Mouse (Mus musculus): Measurements from ENCODE around the gene Cbfa2t2. TPM values are rescaled to one million over a fixed set of nuclear protein-coding genes. Genes with fewer than 3 reads are reported as not detected.

The Cbfa2t2 gene
- polyA plus RNA-seq, 1 experiment from 2014 or later = 47.4 TPM

DNA sequence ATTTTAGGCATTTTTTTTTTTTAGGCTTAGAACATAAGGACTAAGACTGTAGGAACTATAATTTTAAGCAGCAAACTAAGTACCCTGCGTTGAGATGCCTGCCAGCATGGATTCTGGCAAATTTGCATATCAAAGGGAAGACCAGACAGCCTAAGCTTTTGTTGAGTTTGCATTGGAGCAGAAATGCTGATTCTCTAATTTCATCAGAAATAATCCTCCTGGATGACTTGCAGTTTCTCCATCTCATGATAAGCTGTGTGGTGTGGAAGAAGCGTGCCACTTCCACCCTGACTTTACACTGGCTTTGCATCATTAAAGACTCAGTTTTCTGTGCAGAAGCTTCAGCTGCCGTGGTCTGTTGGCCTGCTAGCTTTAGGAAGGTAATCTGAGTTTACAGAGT, 96.6 kb downstream of the Cbfa2t2 start:
- no peak for DNase-seq (ENCODE audit: low spot score)
- H3K36me3 ChIP-seq (replicated peaks; ENCODE audit: control insufficient read depth, insufficient read depth, low read depth, low read length) = peaks cover 11% of the 10 kb centered on the region
- no peak for ATAC-seq (replicated peaks; ENCODE audit: insufficient number of reproducible peaks, low FRiP score, low TSS enrichment, low read depth)
- H3K27ac ChIP-seq (replicated peaks; ENCODE audit: low read depth, low read length) = no peak overlapping the region
- H3K4me3 ChIP-seq (ENCODE audit: low read depth, low read length) = no peak overlapping the region
- WGBS = 68% methylated on average over 3 of the region's 3 CpGs
- H3K9ac ChIP-seq (replicated peaks; ENCODE audit: low read length) = no peak overlapping the region
- no peaks in the 10 kb centered on the region for H3K9me3 ChIP-seq (replicated peaks; ENCODE audit: control insufficient read depth, low read length)
- H3K4me2 ChIP-seq (ENCODE audit: low read depth, low read length) = no peak overlapping the region
- H3K4me1 ChIP-seq (ENCODE audit: control insufficient read depth, insufficient read depth, low read length) = no peaks in the 10 kb centered on the region
- no peaks in the 10 kb centered on the region for H3K27me3 ChIP-seq (ENCODE audit: control insufficient read depth, insufficient read depth, low read length)

DNA sequence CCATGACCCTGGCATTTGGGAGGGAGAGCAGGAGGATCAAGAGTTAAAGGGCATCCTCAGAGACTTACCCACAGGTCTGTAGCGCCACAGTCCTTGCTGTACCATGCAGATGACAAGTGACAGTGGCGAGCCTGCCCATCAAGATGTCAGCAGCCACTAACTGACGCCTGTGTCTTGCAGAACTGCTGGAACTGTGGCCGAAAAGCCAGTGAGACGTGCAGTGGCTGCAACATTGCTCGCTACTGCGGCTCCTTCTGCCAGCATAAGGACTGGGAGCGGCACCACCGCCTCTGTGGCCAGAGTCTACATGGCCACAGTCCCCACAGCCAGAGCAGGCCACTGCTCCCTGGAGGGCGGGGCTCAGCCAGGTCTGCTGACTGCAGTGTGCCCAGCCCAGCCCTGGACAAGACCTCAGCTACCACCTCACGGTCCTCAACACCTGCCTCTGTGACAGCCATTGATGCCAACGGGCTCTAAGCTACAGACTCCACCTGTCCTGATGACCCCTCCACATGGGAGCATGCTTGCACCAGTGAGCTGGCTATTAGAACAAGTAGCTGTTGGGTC, 98.5 kb downstream of the Cbfa2t2 start:
- WGBS = 94% methylated on average over 12 of the region's 12 CpGs
- ATAC-seq (replicated peaks; ENCODE audit: insufficient number of reproducible peaks, low FRiP score, low TSS enrichment, low read depth) = no peak

DNA sequence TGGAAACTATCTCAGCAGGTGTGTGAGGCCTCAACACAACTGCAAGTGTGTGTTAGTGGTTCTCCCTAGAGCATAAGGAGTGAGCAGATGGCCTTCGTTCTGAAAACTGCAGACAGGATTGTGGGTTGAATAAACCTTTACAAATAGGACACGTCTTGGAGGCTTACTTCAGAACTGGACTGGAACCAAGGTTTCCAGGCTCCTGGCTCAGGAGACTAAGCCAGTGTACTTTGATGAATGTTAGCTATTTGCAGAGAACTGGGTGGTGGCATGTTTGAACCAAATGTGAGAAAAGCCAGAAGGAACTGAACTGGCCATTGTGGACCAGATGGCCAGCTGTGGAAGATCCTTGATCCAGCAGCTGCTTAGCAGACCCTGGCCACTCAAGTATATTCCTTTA, 102.0 kb downstream of the Cbfa2t2 start:
- no peak overlapping the region for H3K27ac ChIP-seq (replicated peaks; ENCODE audit: low read depth, low read length)
- ATAC-seq (replicated peaks; ENCODE audit: insufficient number of reproducible peaks, low FRiP score, low TSS enrichment, low read depth) = no peak
- no peaks in the 10 kb centered on the region for H3K9me3 ChIP-seq (replicated peaks; ENCODE audit: control insufficient read depth, low read length)
- H3K36me3 ChIP-seq (replicated peaks; ENCODE audit: control insufficient read depth, insufficient read depth, low read depth, low read length) = peaks cover 8% of the 10 kb centered on the region; the same call in 1 of the 2 replicates
- no peak overlapping the region for H3K4me2 ChIP-seq (ENCODE audit: low read depth, low read length)
- no peak overlapping the region for H3K9ac ChIP-seq (replicated peaks; ENCODE audit: low read length)
- H3K4me1 ChIP-seq (ENCODE audit: control insufficient read depth, insufficient read depth, low read length) = no peaks in the 10 kb centered on the region
- no peaks in the 10 kb centered on the region for H3K27me3 ChIP-seq (ENCODE audit: control insufficient read depth, insufficient read depth, low read length)
- DNase-seq (ENCODE audit: low spot score) = no peak
- 75% methylated on average over 2 of the region's 2 CpGs for WGBS
- no peak overlapping the region for H3K4me3 ChIP-seq (ENCODE audit: low read depth, low read length)

More for the DNA sequence above, 98.5 kb downstream of the Cbfa2t2 start:
- no peaks in the 10 kb centered on the region for H3K27me3 ChIP-seq (ENCODE audit: control insufficient read depth, insufficient read depth, low read length)
- DNase-seq (ENCODE audit: low spot score) = no peak
- no peak overlapping the region for H3K4me3 ChIP-seq (ENCODE audit: low read depth, low read length)
- no peak overlapping the region for H3K9ac ChIP-seq (replicated peaks; ENCODE audit: low read length)
- no peak overlapping the region for H3K4me2 ChIP-seq (ENCODE audit: low read depth, low read length)
- H3K9me3 ChIP-seq (replicated peaks; ENCODE audit: control insufficient read depth, low read length) = no peaks in the 10 kb centered on the region
- H3K27ac ChIP-seq (replicated peaks; ENCODE audit: low read depth, low read length) = no peak overlapping the region
- H3K4me1 ChIP-seq (ENCODE audit: control insufficient read depth, insufficient read depth, low read length) = no peaks in the 10 kb centered on the region
- peaks cover 8% of the 10 kb centered on the region; the same call in 1 of the 2 replicates for H3K36me3 ChIP-seq (replicated peaks; ENCODE audit: control insufficient read depth, insufficient read depth, low read depth, low read length)

DNA sequence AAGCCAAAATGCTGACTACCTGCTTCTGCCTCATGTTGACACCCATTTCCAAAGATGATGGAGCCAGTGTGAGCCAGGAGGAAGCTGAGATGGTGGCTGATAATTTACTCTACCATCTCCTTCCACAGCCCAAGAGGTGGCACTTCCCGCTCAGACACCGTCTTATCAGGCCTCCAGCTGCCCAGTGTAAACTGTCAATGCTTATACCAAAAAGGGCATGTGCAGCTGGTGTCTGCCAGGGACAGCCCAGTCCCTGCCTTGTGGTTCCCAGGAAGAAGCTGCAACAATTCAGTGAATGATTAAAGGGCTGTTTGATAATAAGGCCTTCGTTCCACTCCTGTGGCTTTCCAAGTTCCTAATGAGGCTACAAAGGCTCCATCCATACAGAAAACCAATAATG, 102.4 kb downstream of the Cbfa2t2 start:
- 72% methylated on average over 3 of the region's 3 CpGs for WGBS

DNA sequence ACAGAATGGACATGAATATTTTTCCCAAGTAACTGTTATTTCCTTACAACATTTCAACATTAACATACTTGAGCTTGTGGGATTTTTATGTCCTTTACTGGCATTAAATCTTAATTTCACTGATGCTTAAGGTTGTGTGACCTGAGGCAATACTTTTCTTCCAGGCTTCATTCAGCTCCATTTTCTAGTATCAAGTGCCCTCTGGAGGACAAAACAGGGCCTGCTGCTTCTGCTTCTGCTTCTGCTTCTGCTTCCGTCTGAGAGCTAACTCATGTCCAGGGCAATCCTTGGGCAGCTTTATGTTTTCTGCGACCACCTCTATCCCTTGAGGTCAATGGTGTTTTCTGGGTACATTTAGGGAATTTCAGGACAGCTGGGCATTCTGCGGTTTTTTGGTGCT, 103.4 kb downstream of the Cbfa2t2 start:
- Histone ChIP-seq H3K4me3 (ENCODE audit: low read depth, low read length) (no peak overlapping the region), H3K36me3 (replicated peaks; ENCODE audit: control insufficient read depth, insufficient read depth, low read depth, low read length) (peaks cover 7% of the 10 kb centered on the region; the same call in 1 of the 2 replicates), H3K4me1 (ENCODE audit: control insufficient read depth, insufficient read depth, low read length) (no peaks in the 10 kb centered on the region), H3K9ac (replicated peaks; ENCODE audit: low read length) (no peak overlapping the region), H3K9me3 (replicated peaks; ENCODE audit: control insufficient read depth, low read length) (no peaks in the 10 kb centered on the region), H3K4me2 (ENCODE audit: low read depth, low read length) (no peak overlapping the region), H3K27ac (replicated peaks; ENCODE audit: low read depth, low read length) (no peak overlapping the region), H3K27me3 (ENCODE audit: control insufficient read depth, insufficient read depth, low read length) (no peaks in the 10 kb centered on the region; the same call in 1 of the 2 replicates)
- DNase-seq (ENCODE audit: low spot score) = peak; percentile 38
- no peak for ATAC-seq (replicated peaks; ENCODE audit: insufficient number of reproducible peaks, low FRiP score, low TSS enrichment, low read depth)
- WGBS = 81% methylated on average over 3 of the region's 3 CpGs

More for the DNA sequence above, 102.4 kb downstream of the Cbfa2t2 start:
- DNase-seq (ENCODE audit: low spot score) (no peak), ATAC-seq (replicated peaks; ENCODE audit: insufficient number of reproducible peaks, low FRiP score, low TSS enrichment, low read depth) (no peak)
- H3K27me3 ChIP-seq (ENCODE audit: control insufficient read depth, insufficient read depth, low read length) = no peaks in the 10 kb centered on the region
- no peak overlapping the region for H3K9ac ChIP-seq (replicated peaks; ENCODE audit: low read length)
- H3K4me1 ChIP-seq (ENCODE audit: control insufficient read depth, insufficient read depth, low read length) = no peaks in the 10 kb centered on the region
- no peak overlapping the region for H3K4me3 ChIP-seq (ENCODE audit: low read depth, low read length)
- H3K9me3 ChIP-seq (replicated peaks; ENCODE audit: control insufficient read depth, low read length) = no peaks in the 10 kb centered on the region
- no peak overlapping the region for H3K27ac ChIP-seq (replicated peaks; ENCODE audit: low read depth, low read length)
- no peak overlapping the region for H3K4me2 ChIP-seq (ENCODE audit: low read depth, low read length)
- peaks cover 8% of the 10 kb centered on the region; the same call in 1 of the 2 replicates for H3K36me3 ChIP-seq (replicated peaks; ENCODE audit: control insufficient read depth, insufficient read depth, low read depth, low read length)

DNA sequence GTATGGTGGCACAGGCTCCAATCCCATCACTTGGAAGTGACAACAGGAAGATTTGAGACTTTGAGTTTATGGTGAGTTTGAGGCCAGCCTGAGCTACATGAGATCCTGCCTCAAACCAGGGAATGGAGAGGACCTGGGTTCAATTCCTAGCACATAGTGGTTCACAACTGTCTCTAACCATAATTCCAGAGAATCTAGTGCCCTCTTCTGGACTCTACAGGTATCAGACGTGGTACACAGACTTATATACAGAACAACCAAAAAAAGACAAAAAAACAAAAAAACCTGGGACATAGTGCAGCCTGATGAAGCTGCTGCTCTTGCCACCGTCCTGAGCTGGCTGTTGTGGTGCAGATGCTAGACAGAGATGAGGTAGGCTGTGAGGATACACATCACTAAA, 105.3 kb downstream of the Cbfa2t2 start:
- no peaks in the 10 kb centered on the region; the same call in 1 of the 2 replicates for H3K36me3 ChIP-seq (replicated peaks; ENCODE audit: control insufficient read depth, insufficient read depth, low read depth, low read length)
- H3K9me3 ChIP-seq (replicated peaks; ENCODE audit: control insufficient read depth, low read length) = no peaks in the 10 kb centered on the region
- H3K9ac ChIP-seq (replicated peaks; ENCODE audit: low read length) = no peak overlapping the region
- no peak for DNase-seq (ENCODE audit: low spot score)
- H3K4me2 ChIP-seq (ENCODE audit: low read depth, low read length) = no peak overlapping the region
- no peak for ATAC-seq (replicated peaks; ENCODE audit: insufficient number of reproducible peaks, low FRiP score, low TSS enrichment, low read depth)
- no peaks in the 10 kb centered on the region for H3K4me1 ChIP-seq (ENCODE audit: control insufficient read depth, insufficient read depth, low read length)
- no peaks in the 10 kb centered on the region; the same call in 1 of the 2 replicates for H3K27me3 ChIP-seq (ENCODE audit: control insufficient read depth, insufficient read depth, low read length)
- WGBS = 83% methylated on average over 2 of the region's 2 CpGs
- no peak overlapping the region for H3K27ac ChIP-seq (replicated peaks; ENCODE audit: low read depth, low read length)
- H3K4me3 ChIP-seq (ENCODE audit: low read depth, low read length) = no peak overlapping the region

DNA sequence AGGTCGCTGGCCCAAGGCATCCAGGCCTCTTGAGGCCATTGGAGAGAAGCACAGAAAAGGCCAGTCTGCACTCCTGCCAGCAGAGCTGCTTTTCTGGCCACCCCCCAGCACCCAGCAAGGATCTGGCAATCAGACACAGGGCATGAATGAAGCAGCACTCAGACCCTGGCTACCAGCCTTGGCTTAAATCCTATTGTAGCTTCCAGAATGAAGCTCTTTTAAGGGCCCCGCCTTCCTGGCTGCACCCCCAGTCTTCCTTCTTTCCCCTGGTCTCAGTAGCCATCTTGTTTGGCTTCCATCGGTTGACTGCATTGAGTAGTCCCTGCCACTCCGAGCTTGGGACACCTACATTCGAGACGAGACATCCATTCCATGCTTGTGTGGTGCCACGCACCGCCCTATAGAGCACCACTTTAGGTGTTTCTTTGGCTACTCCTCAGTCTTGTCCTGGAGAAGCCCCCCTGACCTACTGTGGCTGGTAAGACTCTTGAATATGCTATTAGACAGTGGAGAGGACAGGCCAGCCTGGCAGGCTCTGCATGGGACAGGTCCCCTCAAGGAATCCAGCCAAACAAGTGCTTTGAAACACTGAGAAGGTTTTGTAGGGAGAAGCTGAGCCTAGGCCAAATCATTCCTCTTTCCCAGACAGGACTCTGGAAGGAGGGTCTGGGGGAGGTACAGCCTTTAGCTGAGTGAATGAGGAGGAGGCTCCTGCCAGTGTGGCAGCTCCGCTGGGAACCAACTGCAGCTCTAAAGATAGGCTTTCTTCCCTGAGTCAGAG, 107.5 kb downstream of the Cbfa2t2 start:
- no peaks in the 10 kb centered on the region for H3K9me3 ChIP-seq (replicated peaks; ENCODE audit: control insufficient read depth, low read length)
- H3K36me3 ChIP-seq (replicated peaks; ENCODE audit: control insufficient read depth, insufficient read depth, low read depth, low read length) = no peaks in the 10 kb centered on the region
- DNase-seq (ENCODE audit: low spot score) (no peak), ATAC-seq (replicated peaks; ENCODE audit: insufficient number of reproducible peaks, low FRiP score, low TSS enrichment, low read depth) (no peak)
- no peak overlapping the region for H3K9ac ChIP-seq (replicated peaks; ENCODE audit: low read length)
- no peaks in the 10 kb centered on the region; the same call in 1 of the 2 replicates for H3K27me3 ChIP-seq (ENCODE audit: control insufficient read depth, insufficient read depth, low read length)
- no peak overlapping the region for H3K4me2 ChIP-seq (ENCODE audit: low read depth, low read length)
- H3K4me1 ChIP-seq (ENCODE audit: control insufficient read depth, insufficient read depth, low read length) = no peaks in the 10 kb centered on the region
- H3K27ac ChIP-seq (replicated peaks; ENCODE audit: low read depth, low read length) = no peak overlapping the region
- WGBS = 87% methylated on average over 9 of the region's 9 CpGs
- no peak overlapping the region for H3K4me3 ChIP-seq (ENCODE audit: low read depth, low read length)

DNA sequence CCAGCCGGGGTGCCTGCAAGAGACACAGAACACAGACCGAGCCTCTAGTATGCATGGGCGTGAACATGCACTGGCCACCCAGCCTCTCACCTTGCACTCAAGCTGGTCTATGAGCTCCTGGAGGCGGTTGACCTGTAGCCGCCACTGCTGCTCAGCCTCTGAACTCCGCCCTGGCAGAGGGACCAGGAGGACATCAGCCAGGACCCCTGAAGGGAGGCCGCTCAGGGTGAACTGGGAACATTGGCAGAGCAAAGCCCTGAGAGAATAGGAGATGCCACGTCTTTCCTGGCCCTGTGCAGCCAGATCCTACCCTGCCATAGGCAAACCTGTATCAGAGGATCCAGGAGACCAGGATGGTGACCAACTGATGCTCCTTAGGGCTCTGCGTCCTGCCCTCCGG, 110.4 kb downstream of the Cbfa2t2 start, which contains the start of gene 1700003F12Rik:
Gene 1700003F12Rik (plus strand): TSS at position 375 of the 400 bp plus-strand sequence.
- Histone ChIP-seq H3K4me2 (ENCODE audit: low read depth, low read length) (no peak within 1 kb of the TSS), H3K27ac (replicated peaks; ENCODE audit: low read depth, low read length) (no peak within 1 kb of the TSS), H3K36me3 (replicated peaks; ENCODE audit: control insufficient read depth, insufficient read depth, low read depth, low read length) (no peaks in the 10 kb centered on the region), H3K27me3 (ENCODE audit: control insufficient read depth, insufficient read depth, low read length) (no peaks in the 10 kb centered on the region; the same call in 1 of the 2 replicates), H3K4me1 (ENCODE audit: control insufficient read depth, insufficient read depth, low read length) (peaks cover 2% of the 10 kb centered on the region; the same call in 1 of the 2 replicates), H3K9ac (replicated peaks; ENCODE audit: low read length) (no peak within 1 kb of the TSS), H3K9me3 (replicated peaks; ENCODE audit: control insufficient read depth, low read length) (no peaks in the 10 kb centered on the region), H3K4me3 (ENCODE audit: low read depth, low read length) (no peak within 1 kb of the TSS)
- 83% methylated on average over 10 of the region's 10 CpGs for WGBS
- ATAC-seq (replicated peaks; ENCODE audit: insufficient number of reproducible peaks, low FRiP score, low TSS enrichment, low read depth) (no peak), DNase-seq (ENCODE audit: low spot score) (no peak)

All from embryonic facial prominence, embryonic 11.5 days (tissue).